Mouse (Mus musculus) embryo, embryonic 10 days (tissue): Measurements from ENCODE around the gene Fam19a2.

ENCODE experiments used
- DNase-seq: peaks from one replicate; pipeline ENCODE4 v3.0.0-alpha.2; 2015; ENCODE audit warnings: low spot score

Fam19a2 gene

GRCm38 (mm10) chr10:123263876-123264309, at the start of gene Fam19a2:
TSS of gene Fam19a2 (plus strand) at chr10:123263996.
- DNase-seq, result peak; percentile 89

GRCm38 (mm10) chr10:123222785-123223184, 41.0 kb upstream of the Fam19a2 start:
- no peak for DNase-seq

GRCm38 (mm10) chr10:123229420-123229819, 34.4 kb upstream of the Fam19a2 start:
- no peak for DNase-seq

GRCm38 (mm10) chr10:123248063-123248462, 15.7 kb upstream of the Fam19a2 start:
- DNase-seq, result no peak

- no peak for DNase-seq
Observed at GRCm38 (mm10) chr10:123251904-123252303, 11.9 kb upstream of the Fam19a2 start.

GRCm38 (mm10) chr10:123254299-123254698, 9.5 kb upstream of the Fam19a2 start:
- peak; percentile 32 for DNase-seq

GRCm38 (mm10) chr10:123255674-123256348, 8.0 kb upstream of the Fam19a2 start:
- no peak for DNase-seq

GRCm38 (mm10) chr10:123264461-123265191, 830 bp downstream of the Fam19a2 start:
- peak; percentile 53 for DNase-seq

GRCm38 (mm10) chr10:123265241-123265790, 1.5 kb downstream of the Fam19a2 start:
- peak; percentile 33 for DNase-seq

- no peak for DNase-seq
Observed at GRCm38 (mm10) chr10:123268568-123268967, 4.8 kb downstream of the Fam19a2 start.

- DNase-seq, result peak; percentile 39
Observed at GRCm38 (mm10) chr10:123274554-123274953, 10.8 kb downstream of the Fam19a2 start.

GRCm38 (mm10) chr10:123307300-123307699, 43.5 kb downstream of the Fam19a2 start:
- no peak for DNase-seq

- DNase-seq, result no peak
Observed at GRCm38 (mm10) chr10:123326271-123326670, 62.5 kb downstream of the Fam19a2 start.

- DNase-seq, result peak; percentile 10
Observed at GRCm38 (mm10) chr10:123341280-123341679, 77.5 kb downstream of the Fam19a2 start.

- peak; percentile 66 for DNase-seq
Observed at GRCm38 (mm10) chr10:123342591-123343236, 78.9 kb downstream of the Fam19a2 start.

GRCm38 (mm10) chr10:123346301-123346700, 82.5 kb downstream of the Fam19a2 start:
- DNase-seq, result no peak

GRCm38 (mm10) chr10:123353667-123354066, 89.9 kb downstream of the Fam19a2 start:
- DNase-seq, result no peak

GRCm38 (mm10) chr10:123357010-123357409, 93.2 kb downstream of the Fam19a2 start:
- no peak for DNase-seq

- no peak for DNase-seq
Observed at GRCm38 (mm10) chr10:123360492-123360891, 96.7 kb downstream of the Fam19a2 start.

- DNase-seq, result no peak
Observed at GRCm38 (mm10) chr10:123364628-123365027, 100.8 kb downstream of the Fam19a2 start.

GRCm38 (mm10) chr10:123367152-123367864, 103.5 kb downstream of the Fam19a2 start:
- DNase-seq, result no peak

- no peak for DNase-seq
Observed at GRCm38 (mm10) chr10:123383277-123383676, 119.5 kb downstream of the Fam19a2 start.
